In genomic region chr4:35189794-35190193, GRCm38 (mm10) we compare ENCODE assay signal across 26 mouse cellular contexts. TPM values are rescaled to one million over a fixed set of nuclear protein-coding genes. Genes with fewer than 3 reads are reported as not detected.
DNase-seq lines count a peak whose midpoint lies in the region; ATAC-seq and TF ChIP-seq lines count a peak whose summit lies in the region.
"Had no signal": no experiment of that assay in that cellular context is flagged by ENCODE, and none has a peak within 500 bp of the region (broad histone marks: within the 10 kb centered on the region; RNA-seq: fewer than 3 reads in every experiment).

No protein-coding gene starts in this region.

- 0 out of 2 replicates have a peak, but pooled peaks have one; percentile 9 for TF ChIP-seq POLR2A in CH12.LX (IDR thresholded peaks at IDR 0.05; ENCODE audit: low read depth, low read length)

- H3K36me3 ChIP-seq in forebrain, embryonic 11.5 days (ENCODE audit: control insufficient read depth, insufficient read depth, low read length) = no peaks in the 10 kb centered on the region
- peaks cover 13% of the 10 kb centered on the region for H3K36me3 ChIP-seq in forebrain, embryonic 15.5 days
- peaks cover 7% of the 10 kb centered on the region; the same call in 1 of the 2 replicates for H3K36me3 ChIP-seq in heart, embryonic 15.5 days
- peaks cover 47 to 61% of the 10 kb centered on the region in 2 experiments for H3K36me3 ChIP-seq in CH12.LX (replicated peaks in 1 of 2; ENCODE audit: control insufficient read depth in 1 of 2, insufficient read depth in 1 of 2, low read length in 1 of 2)

- no peak overlapping the region for H3K27ac ChIP-seq in forebrain, embryonic 11.5 days (ENCODE audit: low read depth, low read length)
- no peak overlapping the region for H3K27ac ChIP-seq in forebrain, embryonic 15.5 days (replicated peaks)
- peak overlapping the region; percentile 32; the same call in 1 of the 2 replicates for H3K27ac ChIP-seq in heart, embryonic 15.5 days
- no peak overlapping the region for H3K27ac ChIP-seq in CH12.LX (ENCODE audit: insufficient read depth, low read depth)
- H3K27ac ChIP-seq: embryonic facial prominence, embryonic 13.5 days; kidney, postnatal 0 days; liver, embryonic 14.5 days had no signal

- intact Hi-C loops in left cerebral cortex, postnatal 14 days (cut with DNase I) = no loop called here

- H3K27me3 ChIP-seq in forebrain, embryonic 11.5 days (ENCODE audit: control insufficient read depth, insufficient read depth, low read length) = no peaks in the 10 kb centered on the region
- H3K27me3 ChIP-seq in forebrain, embryonic 15.5 days = no peaks in the 10 kb centered on the region
- no peaks in the 10 kb centered on the region for H3K27me3 ChIP-seq in heart, embryonic 15.5 days
- no peaks in the 10 kb centered on the region for H3K27me3 ChIP-seq in CH12.LX (replicated peaks)
- H3K27me3 ChIP-seq: embryonic facial prominence, embryonic 13.5 days had no signal

- no peaks in the 10 kb centered on the region for H3K79me2 ChIP-seq in CH12.LX (replicated peaks; ENCODE audit: control insufficient read depth, extremely low read depth, insufficient read depth, poor library complexity, severe bottlenecking)

- H3K9ac ChIP-seq in forebrain, embryonic 11.5 days (ENCODE audit: low read length) = no peak overlapping the region
- no peak overlapping the region for H3K9ac ChIP-seq in forebrain, embryonic 15.5 days (replicated peaks)
- no peak overlapping the region for H3K9ac ChIP-seq in heart, embryonic 15.5 days
- no peak overlapping the region for H3K9ac ChIP-seq in CH12.LX (ENCODE audit: insufficient read depth, low read depth)
- H3K9ac ChIP-seq: embryonic facial prominence, embryonic 13.5 days; liver, embryonic 14.5 days had no signal

- TF ChIP-seq CTCF in CH12.LX (conservative IDR thresholded peaks at IDR 0.05 in 1 of 2, IDR thresholded peaks at IDR 0.05 in 1 of 2; ENCODE audit: low read depth in 2 of 2, low read length in 2 of 2) = no peak

- ATAC-seq in forebrain, embryonic 11.5 days (replicated peaks; ENCODE audit: low FRiP score) = no peak
- no peak for ATAC-seq in forebrain, embryonic 15.5 days (replicated peaks)
- peak; percentile 50; the same call in 1 of the 2 replicates for ATAC-seq in heart, embryonic 15.5 days (replicated peaks; ENCODE audit: insufficient number of reproducible peaks, insufficient read depth, low FRiP score, low read depth)
- ATAC-seq: activated CD4-positive, CD25-positive, alpha-beta regulatory T cell, adult 4 months; CD4-positive, CD25-positive, alpha-beta regulatory T cell, adult 4 months; lung, postnatal 0 days had no signal

- TF ChIP-seq RAD21 in CH12.LX (IDR thresholded peaks at IDR 0.05; ENCODE audit: low read depth, low read length) = no peak

- in situ Hi-C loops in CH12.LX (cut with MboI; ENCODE audit: low pct_ligation_motif_present, low pct_unique_long_range_greater_than_20kb, low sequenced_read_pairs) = loop anchor here (10.0 kb wide), 1 partner anchor 235 kb away; no protein-coding TSS in a partner anchor

- H3K4me2 ChIP-seq in forebrain, embryonic 11.5 days (ENCODE audit: low read depth, low read length, severe bottlenecking) = no peak overlapping the region
- H3K4me2 ChIP-seq in forebrain, embryonic 15.5 days (replicated peaks) = no peak overlapping the region
- no peak overlapping the region for H3K4me2 ChIP-seq in heart, embryonic 15.5 days
- no peak overlapping the region for H3K4me2 ChIP-seq in CH12.LX (ENCODE audit: insufficient read depth, low read depth, poor library complexity, severe bottlenecking)
- H3K4me2 ChIP-seq: embryonic facial prominence, embryonic 13.5 days; midbrain, embryonic 11.5 days had no signal

- no peaks in the 10 kb centered on the region; the same call in 1 of the 2 replicates for H3K9me3 ChIP-seq in forebrain, embryonic 11.5 days (ENCODE audit: control insufficient read depth, low read length)
- H3K9me3 ChIP-seq in forebrain, embryonic 15.5 days = no peaks in the 10 kb centered on the region
- H3K9me3 ChIP-seq in heart, embryonic 15.5 days (replicated peaks) = no peaks in the 10 kb centered on the region
- no peaks in the 10 kb centered on the region for H3K9me3 ChIP-seq in CH12.LX (replicated peaks; ENCODE audit: low read length)
- H3K9me3 ChIP-seq: embryonic facial prominence, embryonic 13.5 days; G1E had no signal

- dilution Hi-C loops in CH12.LX (cut with MboI; ENCODE audit: extremely low pct_ligation_motif_present, extremely low pct_unique_long_range_greater_than_20kb, low sequenced_read_pairs) = no loop called here

- no peak for TF ChIP-seq EP300 in CH12.LX (IDR thresholded peaks at IDR 0.05; ENCODE audit: low read length)

- no peaks in the 10 kb centered on the region for H3K4me1 ChIP-seq in forebrain, embryonic 11.5 days (replicated peaks; ENCODE audit: control insufficient read depth, insufficient read depth, low read length)
- H3K4me1 ChIP-seq in forebrain, embryonic 15.5 days = no peaks in the 10 kb centered on the region
- peaks cover 7% of the 10 kb centered on the region for H3K4me1 ChIP-seq in heart, embryonic 15.5 days (replicated peaks)
- H3K4me1 ChIP-seq in CH12.LX (ENCODE audit: control insufficient read depth in 1 of 2, insufficient read depth in 2 of 2) = no peaks in the 10 kb centered on the region
- H3K4me1 ChIP-seq: embryonic facial prominence, embryonic 13.5 days had no signal

- no peak overlapping the region for H3K4me3 ChIP-seq in forebrain, embryonic 11.5 days (ENCODE audit: low read depth, low read length)
- no peak overlapping the region for H3K4me3 ChIP-seq in forebrain, embryonic 15.5 days
- H3K4me3 ChIP-seq in heart, embryonic 15.5 days = no peak overlapping the region
- H3K4me3 ChIP-seq in CH12.LX (replicated peaks in 1 of 3; ENCODE audit: low read depth in 2 of 3, low read length in 2 of 3, poor library complexity in 1 of 3) = no peak overlapping the region
- H3K4me3 ChIP-seq: embryonic facial prominence, embryonic 13.5 days had no signal

- WGBS in forebrain, embryonic 11.5 days = 84% methylated on average over 5 of the region's 5 CpGs
- 68% methylated on average over 5 of the region's 5 CpGs for WGBS in forebrain, embryonic 15.5 days
- 47% methylated on average over 5 of the region's 5 CpGs for WGBS in heart, embryonic 15.5 days

- DNase-seq in forebrain, embryonic 11.5 days (ENCODE audit: low spot score) = peak; percentile 9
- DNase-seq in heart, postnatal 4 days = no peak
- DNase-seq in left cerebral cortex, postnatal 14 days (ENCODE audit: low spot score in 2 of 2) = peak; percentile 20 to 51
- DNase-seq in left cerebral cortex, adult 11 months (ENCODE audit: low spot score) = no peak
- DNase-seq in CH12.LX (ENCODE audit: extremely low read depth) = no peak
- no peak for DNase-seq in neural tube, embryonic 10.5 days (ENCODE audit: extremely low spot score, low spot score)
- DNase-seq: adrenal gland, postnatal 10 days; cerebellum, adult 11 months; gastrocnemius, postnatal 25 days; kidney, adult 11 months; layer of hippocampus, postnatal 36 days; retina, postnatal 1 day; thymus, adult 18-20 months had no signal

TF ChIP-seq in CH12.LX, 34 proteins besides CTCF, POLR2A, EP300 and RAD21:
- TF ChIP-seq UBTF (IDR thresholded peaks at IDR 0.05; ENCODE audit: low read depth, low read length) (no peak), SMC3 (IDR thresholded peaks at IDR 0.05; ENCODE audit: low read depth, low read length) (no peak), JUN (IDR thresholded peaks at IDR 0.05; ENCODE audit: insufficient read depth, low read depth, low read length) (no peak), NELFE (IDR thresholded peaks at IDR 0.05; ENCODE audit: low read depth, low read length) (no peak), MAFK (IDR thresholded peaks at IDR 0.05; ENCODE audit: insufficient replicate concordance, low read length) (no peak), CHD2 (IDR thresholded peaks at IDR 0.05; ENCODE audit: low read length) (no peak), USF1 (IDR thresholded peaks at IDR 0.05; ENCODE audit: low read depth, low read length) (no peak), ZNF384 (IDR thresholded peaks at IDR 0.05; ENCODE audit: low read depth, low read length) (no peak), ELF1 (IDR thresholded peaks at IDR 0.05; ENCODE audit: low read depth, low read length) (no peak), POLR2AphosphoS2 (IDR thresholded peaks at IDR 0.05; ENCODE audit: low read depth, low read length) (no peak), ETS1 (conservative IDR thresholded peaks at IDR 0.05; ENCODE audit: low read depth, low read length) (no peak), NRF1 (IDR thresholded peaks at IDR 0.05; ENCODE audit: low read depth, low read length) (no peak)

RNA-seq across cellular contexts. Expression of gene Mob3b, which starts 32.5 kb away (rescaled TPM):
- 18.9 and 20.0 TPM in 2 replicates for polyA plus RNA-seq in forebrain, embryonic 11.5 days (2014; fragmentation: Nextera tagmentation; extraction: Ambion mirVana)
- 5.6 and 7.2 TPM in 2 replicates for polyA plus RNA-seq in forebrain, embryonic 15.5 days (2015; fragmentation: Nextera tagmentation; extraction: Ambion mirVana)
- polyA plus RNA-seq in heart, embryonic 15.5 days (2015; fragmentation: Nextera tagmentation; extraction: Ambion mirVana) = 4.1 and 4.8 TPM in 2 replicates
- total RNA-seq in heart, postnatal 4 days (2021) = 1 to 10 TPM; 1.5 to 2.0 TPM
- total RNA-seq in left cerebral cortex, postnatal 14 days (2021) = 1 to 10 TPM; 2.6 to 6.5 TPM
- total RNA-seq in CH12.LX (2012; rRNA removed) (9.4 and 11.7 TPM in 2 replicates), CH12.LX (2014; rRNA removed) (3.2 and 3.5 TPM in 2 replicates)
- polyA plus RNA-seq in CH12.LX (2012; ENCODE audit: insufficient read length, low read depth) = 11.0 and 12.3 TPM in 2 replicates
- polyA plus RNA-seq: G1E had no signal

RNA-seq across cellular contexts. Expression of gene C9orf72, which starts 36.2 kb away (rescaled TPM):
- polyA plus RNA-seq in forebrain, embryonic 11.5 days (2014; fragmentation: Nextera tagmentation; extraction: Ambion mirVana) = 25.4 and 25.7 TPM in 2 replicates
- 41.2 and 45.2 TPM in 2 replicates for polyA plus RNA-seq in forebrain, embryonic 15.5 days (2015; fragmentation: Nextera tagmentation; extraction: Ambion mirVana)
- polyA plus RNA-seq in heart, embryonic 15.5 days (2015; fragmentation: Nextera tagmentation; extraction: Ambion mirVana) = 19.0 and 20.1 TPM in 2 replicates
- 10 to 100 TPM; 20.7 to 21.9 TPM for total RNA-seq in heart, postnatal 4 days (2021)
- total RNA-seq in left cerebral cortex, postnatal 14 days (2021) = 10 to 100 TPM; 28.4 to 31.2 TPM
- 24.2 and 49.7 TPM in 2 replicates for total RNA-seq in CH12.LX (2012; rRNA removed)
- total RNA-seq in CH12.LX (2014; rRNA removed) = 46.5 and 58.2 TPM in 2 replicates
- polyA plus RNA-seq in CH12.LX (2012; ENCODE audit: insufficient read length, low read depth) = 13.8 and 15.4 TPM in 2 replicates

RNA-seq across cellular contexts. Expression of gene Ifnk, which starts 37.9 kb away (rescaled TPM):
- polyA plus RNA-seq in forebrain, embryonic 11.5 days (2014; fragmentation: Nextera tagmentation; extraction: Ambion mirVana) = 0.56 TPM in 1 of 2 replicates, not detected in the other
- polyA plus RNA-seq in forebrain, embryonic 15.5 days (2015; fragmentation: Nextera tagmentation; extraction: Ambion mirVana) = 0.22 TPM in 1 of 2 replicates, not detected in the other
- polyA plus RNA-seq in heart, embryonic 15.5 days (2015; fragmentation: Nextera tagmentation; extraction: Ambion mirVana) = not detected in 2 replicates
- not detected for total RNA-seq in heart, postnatal 4 days (2021)
- not detected for total RNA-seq in left cerebral cortex, postnatal 14 days (2021)
- total RNA-seq in CH12.LX (2012; rRNA removed) (not detected in 2 replicates), CH12.LX (2014; rRNA removed) (not detected in 2 replicates)
- not detected in 2 replicates for polyA plus RNA-seq in CH12.LX (2012; ENCODE audit: insufficient read length, low read depth)
- total RNA-seq: adrenal gland, postnatal 10 days; G1E; gastrocnemius, postnatal 25 days; hematopoietic stem cell, adult 5-6 weeks; layer of hippocampus, postnatal 36 days had no signal
- polyA plus RNA-seq: activated CD4-positive, CD25-positive, alpha-beta regulatory T cell, adult 4 months; G1E; kidney, postnatal 0 days; limb, embryonic 14.5 days; liver, embryonic 14.5 days; spleen, adult 2 months had no signal

Comparison
In these comparisons a context has a peak if more than half of its experiments do, and no peak if none do; other contexts are left out.
1. DNase-seq: peak in forebrain, embryonic 11.5 days (single experiment) and left cerebral cortex, postnatal 14 days (2 of 2); none in heart, postnatal 4 days (single experiment), left cerebral cortex, adult 11 months (single experiment), CH12.LX (single experiment) and neural tube, embryonic 10.5 days (single experiment).